Mouse (Mus musculus): Measurements from ENCODE around the gene Akip1. TPM values are rescaled to one million over a fixed set of nuclear protein-coding genes. Genes with fewer than 3 reads are reported as not detected.
A peak's percentile ranks its signal among the peaks of the same experiment; 100 is the strongest.

The Akip1 gene
- polyA plus RNA-seq, 2 experiments from 2014 or later, result 25.5 to 35.6 TPM

DNA sequence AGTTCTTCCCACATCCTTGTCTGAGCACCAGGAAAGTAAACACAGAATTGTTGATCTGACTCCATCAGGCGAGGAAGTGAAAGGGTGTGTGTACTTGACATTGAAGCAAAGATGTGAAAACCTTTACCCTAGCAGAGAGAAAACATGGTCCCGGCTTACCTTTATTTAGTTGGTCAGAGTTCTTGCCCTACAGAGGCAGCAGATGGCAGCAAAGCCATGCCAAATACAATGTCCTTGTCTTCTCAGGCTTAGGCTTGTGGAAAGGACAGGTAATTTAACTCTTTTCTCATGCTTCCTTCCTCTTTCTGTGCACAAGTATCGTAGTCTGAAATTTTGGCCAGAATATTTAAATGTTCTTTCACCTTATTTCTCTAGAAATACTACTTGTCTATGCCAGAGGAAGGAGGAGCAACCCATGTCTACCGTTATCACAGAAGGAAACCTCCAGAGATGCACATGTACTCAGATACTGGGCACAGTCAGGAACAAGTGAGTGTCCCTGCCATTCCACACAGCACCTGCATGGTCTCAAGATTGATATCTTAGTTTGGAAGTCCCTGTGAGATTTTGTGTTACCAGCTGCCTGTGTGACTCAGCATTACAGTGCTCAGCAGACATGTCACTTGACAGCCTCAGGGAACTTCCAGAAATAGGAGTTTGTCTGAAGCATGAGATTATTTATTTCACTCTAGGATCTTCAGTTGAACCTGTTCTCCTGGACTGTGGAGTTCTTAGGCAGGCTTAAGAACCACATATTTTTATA is 3.7 kb downstream of the Akip1 start:
- ATAC-seq, result peak; percentile 55

- no peak for ATAC-seq
Measured at GRCm38 (mm10) chr7:109708961-109709382, 5.5 kb downstream of the Akip1 start.

DNA sequence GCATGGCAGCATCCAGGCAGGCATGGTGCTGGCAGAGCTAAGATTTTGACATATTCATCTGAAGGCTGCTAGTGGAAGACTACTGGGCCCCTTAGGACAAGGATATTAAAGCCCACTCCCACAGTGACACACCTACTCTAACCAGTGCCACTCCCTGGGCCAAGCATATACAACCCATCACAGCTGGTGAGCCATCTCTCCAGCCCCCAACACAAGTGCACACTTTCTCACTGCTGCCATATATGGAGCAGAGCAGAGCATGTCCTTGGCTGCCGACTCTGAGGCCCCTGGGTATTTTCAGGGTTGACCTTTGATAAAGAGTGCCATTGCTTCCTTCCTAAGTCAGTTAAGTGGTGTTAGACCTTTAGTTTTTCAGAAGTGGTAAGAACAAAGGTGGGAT is 6.6 kb downstream of the Akip1 start:
- ATAC-seq, result no peak

DNA sequence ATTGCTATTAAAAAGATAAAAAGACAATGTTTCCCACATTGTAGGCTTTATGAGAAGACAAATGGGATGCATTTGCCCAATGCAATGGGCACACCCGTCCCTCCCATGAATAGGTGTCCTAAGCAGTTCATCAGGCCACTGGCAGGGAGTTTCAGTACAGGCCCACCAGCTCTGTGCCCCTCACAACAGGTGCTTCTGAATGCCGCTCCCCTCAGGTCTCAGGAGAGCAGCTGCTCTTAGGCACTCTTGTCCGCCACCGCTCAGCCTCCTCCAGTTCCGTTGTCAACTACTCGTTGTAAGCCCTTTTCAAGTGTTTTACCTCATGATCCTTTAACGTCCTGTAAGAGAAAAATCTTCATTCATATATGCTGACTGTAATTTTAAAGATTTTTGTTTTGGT is 8.7 kb downstream of the Akip1 start:
- no peak for ATAC-seq

GRCm38 (mm10) chr7:109713434-109713982 is 10.0 kb downstream of the Akip1 start:
- no peak for ATAC-seq

GRCm38 (mm10) chr7:109719286-109719685 is 15.8 kb downstream of the Akip1 start:
- ATAC-seq, result no peak

GRCm38 (mm10) chr7:109722618-109723017 is 19.1 kb downstream of the Akip1 start:
- no peak for ATAC-seq

DNA sequence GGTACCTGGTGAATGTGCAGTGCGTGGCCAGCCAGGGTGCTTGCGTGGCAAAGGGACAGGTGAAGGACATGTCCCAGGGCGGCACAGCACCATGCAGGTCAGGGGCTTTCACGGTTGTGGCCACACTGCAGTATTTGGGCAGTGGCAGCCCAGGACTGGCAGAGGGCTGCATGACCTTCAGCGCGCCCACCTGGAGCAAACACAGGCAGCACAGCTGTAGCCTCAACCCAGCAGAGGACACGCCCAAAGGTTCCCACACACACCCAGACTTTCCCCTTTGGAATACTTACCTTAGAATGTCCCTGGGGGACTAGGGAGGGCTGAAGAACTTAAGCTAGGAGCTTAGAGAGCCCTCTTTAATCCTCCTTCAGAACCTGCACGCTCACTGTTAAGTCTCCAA is 19.6 kb downstream of the Akip1 start:
- ATAC-seq, result no peak

DNA sequence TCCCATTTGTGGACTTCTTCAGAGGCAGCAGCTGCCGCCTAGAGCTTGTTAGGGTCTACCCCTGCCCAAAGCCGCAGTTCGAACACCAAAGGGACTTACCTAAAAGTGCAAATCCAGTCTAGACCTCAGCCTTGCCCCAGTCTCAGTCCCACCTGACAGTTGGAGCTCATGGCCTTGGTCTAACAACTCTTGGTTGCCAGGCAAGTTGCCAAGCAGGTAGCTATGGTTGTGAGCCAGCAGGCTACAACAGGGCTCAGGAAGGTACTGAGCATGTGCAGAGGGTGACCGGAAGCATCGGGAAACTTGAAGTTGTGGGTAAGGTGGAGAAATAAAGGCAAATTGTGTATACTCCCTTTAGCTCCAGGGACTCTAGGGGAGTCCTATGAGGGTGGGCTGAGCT is 20.2 kb downstream of the Akip1 start, which contains the start of gene BC051019:
Gene BC051019, minus strand, starts transcription at position 154 of the 400 bp plus-strand sequence.
- ATAC-seq, result no peak

DNA sequence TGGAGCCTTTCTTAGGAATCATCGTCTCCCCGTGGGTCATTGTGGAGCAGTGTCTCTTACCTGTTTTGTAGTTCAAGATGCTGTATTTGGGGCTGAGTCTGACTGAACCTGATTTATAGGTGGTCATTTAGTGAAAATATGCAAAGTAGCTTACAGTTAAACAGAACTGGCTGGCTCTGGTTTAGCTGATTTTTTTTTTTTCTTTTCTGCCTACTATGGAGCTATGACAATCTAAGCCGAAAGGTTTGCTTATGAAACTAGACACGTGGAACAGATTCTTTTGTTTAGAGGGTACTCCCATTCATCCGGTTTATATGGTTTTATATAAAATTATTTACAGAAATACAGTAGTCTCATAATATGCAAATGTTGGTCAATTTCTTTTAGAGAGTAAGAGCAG is 28.1 kb downstream of the Akip1 start, which contains the start of gene Ascl3:
Gene Ascl3, minus strand, starts transcription at position 101 of the 400 bp plus-strand sequence.
- ATAC-seq, result no peak

DNA sequence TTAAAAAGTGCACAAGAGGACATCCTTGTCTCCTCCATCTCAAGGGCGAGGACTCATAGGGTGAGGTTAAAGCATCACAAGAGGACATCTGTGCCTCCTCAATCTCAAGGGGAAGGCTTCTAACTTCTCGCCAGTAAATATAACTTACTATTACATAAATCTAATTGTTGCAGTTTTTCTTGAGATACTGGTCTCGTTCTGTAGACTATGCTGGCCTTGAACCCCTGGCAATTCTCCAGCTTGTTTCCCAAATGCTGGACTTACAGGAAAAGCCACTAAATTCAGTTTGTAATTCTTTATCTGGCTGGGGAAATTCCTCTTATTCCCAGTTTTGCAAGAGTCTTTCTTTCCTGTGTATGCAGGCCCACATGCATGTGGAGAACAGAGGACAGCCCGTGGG is 31.3 kb downstream of the Akip1 start:
- ATAC-seq, result no peak

DNA sequence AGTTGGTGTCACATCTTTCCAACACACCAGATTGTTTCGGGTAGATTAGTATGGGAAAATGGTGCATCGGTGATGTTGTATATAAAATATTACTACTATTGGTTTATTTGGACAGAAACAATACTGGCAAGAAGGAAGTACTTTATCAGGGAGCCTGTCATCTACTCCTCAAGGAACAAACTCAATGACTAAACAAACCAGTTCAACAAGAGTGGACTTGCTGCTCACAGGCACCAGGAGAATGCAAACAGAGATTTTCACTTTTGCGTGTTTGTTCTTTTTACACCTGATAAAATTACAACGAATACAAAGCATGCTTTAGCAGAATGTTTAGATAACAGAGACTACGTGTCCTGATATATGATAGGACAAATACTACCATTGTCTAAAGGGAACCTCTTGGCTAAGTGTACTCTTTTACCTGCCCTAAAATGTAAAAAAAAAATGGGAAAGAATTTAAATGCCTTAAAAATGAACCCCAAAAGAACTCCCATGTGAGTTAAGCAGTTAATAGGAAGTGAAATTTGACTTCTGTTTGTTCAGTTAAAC is 36.4 kb downstream of the Akip1 start:
- no peak for ATAC-seq

GRCm38 (mm10) chr7:109741060-109741459 is 37.6 kb downstream of the Akip1 start:
- peak; percentile 69 for ATAC-seq

- ATAC-seq, result peak; percentile 76
Measured at GRCm38 (mm10) chr7:109741703-109742102, 38.2 kb downstream of the Akip1 start.

DNA sequence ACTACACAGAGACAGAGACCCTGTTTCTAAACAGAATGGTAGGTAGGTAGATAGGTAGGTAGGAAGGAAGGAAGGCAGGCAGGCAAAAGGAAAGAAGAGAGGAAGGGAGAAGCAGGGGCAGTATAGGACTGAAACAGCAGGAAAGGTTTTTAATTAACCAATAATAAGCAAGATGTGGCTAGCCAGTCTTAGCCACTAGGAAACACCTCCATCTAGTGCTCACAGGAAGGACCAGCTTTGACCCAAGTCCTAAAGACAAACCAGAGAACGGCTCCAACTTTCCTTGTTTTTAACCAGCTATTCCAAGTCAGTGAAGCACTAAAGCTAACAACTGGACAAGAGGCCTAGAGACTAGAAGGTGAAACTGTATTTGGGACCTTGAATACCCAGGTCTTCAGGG is 44.3 kb downstream of the Akip1 start:
- ATAC-seq, result no peak

- ATAC-seq, result peak; percentile 43
Measured at GRCm38 (mm10) chr7:109751427-109752007, 48.0 kb downstream of the Akip1 start.

- ATAC-seq, result peak; percentile 90
Measured at GRCm38 (mm10) chr7:109752008-109752925, 48.8 kb downstream of the Akip1 start, which contains the start of gene Tmem9b. TSS of gene Tmem9b (minus strand) at chr7:109752875.

DNA sequence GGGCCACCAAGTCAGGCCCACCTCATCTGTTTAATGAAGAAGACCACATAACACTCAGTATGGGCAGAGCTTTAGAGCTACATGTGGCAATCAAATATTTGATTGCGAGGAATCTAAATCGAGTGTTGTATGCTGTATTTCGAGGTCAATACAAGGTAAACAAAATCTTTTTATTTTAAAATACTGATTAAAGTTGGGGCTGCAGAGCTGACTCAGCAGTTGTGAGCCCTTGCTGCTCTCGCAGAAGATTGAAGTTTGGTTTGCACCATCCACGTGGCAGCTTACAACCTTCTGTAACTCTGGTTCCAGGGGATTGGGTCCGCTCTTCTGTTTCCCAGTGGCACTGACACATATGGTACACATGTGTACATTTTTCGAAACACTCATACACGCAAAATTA is 50.5 kb downstream of the Akip1 start:
- ATAC-seq, result no peak

- ATAC-seq, result no peak
Measured at GRCm38 (mm10) chr7:109756291-109756690, 52.8 kb downstream of the Akip1 start.

Measured in activated CD4-positive, CD25-positive, alpha-beta regulatory T cell, adult 4 months (primary cell).